Mouse (Mus musculus): ENCODE results near the gene Ptpn11.
"Not testable (repeated sequence)": the region's sequence is repeated elsewhere in the genome, so short reads cannot be mapped to it uniquely, and the experiment has no call there.

Gene Ptpn11

GRCm38 (mm10) chr5:121215380-121216125 is 24.4 kb upstream of the Ptpn11 start:
- in situ Hi-C loops (cut with MboI, MseI) = loop anchor here (5.0 kb wide), 3 partner anchors 42 to 162 kb away; no protein-coding TSS in a partner anchor

- in situ Hi-C loops (cut with MboI, MseI) = loop anchor here (5.0 kb wide), 3 partner anchors 43 to 163 kb away; no protein-coding TSS in a partner anchor
Observed at GRCm38 (mm10) chr5:121214707-121215106, 23.5 kb upstream of the Ptpn11 start.

- in situ Hi-C loops (cut with MboI, MseI) = no loop called here
Observed at GRCm38 (mm10) chr5:121212108-121212507, 20.9 kb upstream of the Ptpn11 start.

- in situ Hi-C loops (cut with MboI, MseI) = no loop called here
Observed at GRCm38 (mm10) chr5:121210601-121210924, 19.4 kb upstream of the Ptpn11 start.

- in situ Hi-C loops (cut with MboI, MseI) = no loop called here
Observed at GRCm38 (mm10) chr5:121209755-121210600, 18.8 kb upstream of the Ptpn11 start.

GRCm38 (mm10) chr5:121206984-121207383 is 15.8 kb upstream of the Ptpn11 start:
- in situ Hi-C loops (cut with MboI, MseI) = no loop called here

- in situ Hi-C loops (cut with MboI, MseI) = no loop called here
Observed at GRCm38 (mm10) chr5:121206540-121206939, 15.3 kb upstream of the Ptpn11 start.

- in situ Hi-C loops (cut with MboI, MseI) = not testable (repeated sequence)
Observed at GRCm38 (mm10) chr5:121205537-121206130, 14.4 kb upstream of the Ptpn11 start.

- in situ Hi-C loops (cut with MboI, MseI) = no loop called here
Observed at GRCm38 (mm10) chr5:121204132-121205089, 13.2 kb upstream of the Ptpn11 start, which contains the start of gene Rpl6. Rpl6 (plus strand) TSS chr5:121204481.

- in situ Hi-C loops (cut with MboI, MseI) = no loop called here
Observed at GRCm38 (mm10) chr5:121202467-121202866, 11.3 kb upstream of the Ptpn11 start.

- in situ Hi-C loops (cut with MboI, MseI) = no loop called here
Observed at GRCm38 (mm10) chr5:121201739-121202138, 10.5 kb upstream of the Ptpn11 start.

GRCm38 (mm10) chr5:121198376-121198775 is 7.2 kb upstream of the Ptpn11 start:
- in situ Hi-C loops (cut with MboI, MseI) = loop anchor here in 1 of 2 experiments (10.0 kb wide), 1 partner anchor 1806 kb away; no protein-coding TSS in a partner anchor

GRCm38 (mm10) chr5:121197337-121197736 is 6.1 kb upstream of the Ptpn11 start:
- in situ Hi-C loops (cut with MboI, MseI) = loop anchor here in 1 of 2 experiments (10.0 kb wide), 1 partner anchor 1807 kb away; no protein-coding TSS in a partner anchor

GRCm38 (mm10) chr5:121196764-121197163 is 5.6 kb upstream of the Ptpn11 start:
- in situ Hi-C loops (cut with MboI, MseI) = loop anchor here in 1 of 2 experiments (10.0 kb wide), 1 partner anchor 1808 kb away; no protein-coding TSS in a partner anchor

- in situ Hi-C loops (cut with MboI, MseI) = loop anchor here in 1 of 2 experiments (10.0 kb wide), 1 partner anchor 1811 kb away; no protein-coding TSS in a partner anchor
Observed at GRCm38 (mm10) chr5:121194173-121194572, 3.0 kb upstream of the Ptpn11 start.

- in situ Hi-C loops (cut with MboI, MseI) = loop anchor here in 1 of 2 experiments (10.0 kb wide), 1 partner anchor 1813 kb away; no protein-coding TSS in a partner anchor
Observed at GRCm38 (mm10) chr5:121191584-121191906, 348 bp upstream of the Ptpn11 start.

- in situ Hi-C loops (cut with MboI, MseI) = loop anchor here in 1 of 2 experiments (10.0 kb wide), 1 partner anchor 1814 kb away; no protein-coding TSS in a partner anchor
Observed at GRCm38 (mm10) chr5:121190210-121190835, 874 bp downstream of the Ptpn11 start.

GRCm38 (mm10) chr5:121189182-121189581 is 2.0 kb downstream of the Ptpn11 start:
- in situ Hi-C loops (cut with MboI, MseI) = no loop called here

GRCm38 (mm10) chr5:121188265-121188664 is 2.9 kb downstream of the Ptpn11 start:
- in situ Hi-C loops (cut with MboI, MseI) = no loop called here

- in situ Hi-C loops (cut with MboI, MseI) = no loop called here
Observed at GRCm38 (mm10) chr5:121187580-121188001, 3.6 kb downstream of the Ptpn11 start.
